Mouse (Mus musculus): ENCODE data around the gene March6. TPM values are rescaled to one million over a fixed set of nuclear protein-coding genes. Genes with fewer than 3 reads are reported as not detected.

The March6 gene
- total and polyA plus RNA-seq, 2 experiments from 2014 or later: 26.8 to 69.1 TPM

DNA sequence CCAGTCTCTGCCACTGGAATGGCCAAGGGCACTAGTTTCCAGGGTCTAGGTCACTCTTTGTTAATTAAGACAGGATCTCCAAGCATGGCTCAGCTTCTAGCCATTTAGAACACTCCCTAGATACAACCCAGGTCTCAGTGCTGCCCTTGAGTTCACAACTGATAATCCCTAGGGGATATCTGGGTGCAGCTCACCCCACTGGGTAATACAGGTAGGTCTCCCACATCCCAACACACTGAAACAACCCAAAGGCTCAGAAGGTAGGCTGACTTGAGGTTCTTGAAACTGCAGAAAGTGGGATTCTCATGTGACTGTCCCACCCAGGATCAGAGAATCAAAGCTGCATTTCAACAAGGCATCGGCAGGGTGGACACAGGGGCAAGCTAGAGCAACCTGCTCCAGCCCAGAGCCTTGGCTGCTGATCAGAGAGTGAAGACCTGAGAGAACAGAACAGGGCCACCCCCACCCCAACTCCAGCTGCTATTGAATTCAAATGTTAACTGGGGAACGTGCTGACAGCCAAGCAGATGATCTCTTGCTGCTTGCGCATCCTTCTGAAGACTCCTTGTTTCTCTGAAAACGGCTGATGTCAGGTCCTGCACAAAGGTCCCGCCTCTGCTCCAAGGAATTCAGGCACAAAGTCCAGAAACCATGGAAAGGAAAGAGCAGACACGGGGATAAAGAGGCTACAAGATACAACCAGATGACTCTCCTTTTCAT, 116.5 kb downstream of the March6 start:
- Histone ChIP-seq H3K27ac (ENCODE audit: low read depth) (no peak overlapping the region), H3K27me3 (ENCODE audit: control insufficient read depth, insufficient read depth, low read length) (no peaks in the 10 kb centered on the region), H3K4me1 (ENCODE audit: control insufficient read depth, insufficient read depth) (peaks cover 12% of the 10 kb centered on the region; the same call in 1 of the 2 replicates), H3K36me3 (replicated peaks; ENCODE audit: control insufficient read depth, insufficient read depth, low read length) (no peaks in the 10 kb centered on the region), H3K4me3 (ENCODE audit: low read depth, low read length) (no peak overlapping the region), H3K9ac (replicated peaks; ENCODE audit: low read depth, low read length) (no peak overlapping the region), H3K9me3 (replicated peaks; ENCODE audit: control insufficient read depth, low read length) (no peaks in the 10 kb centered on the region), H3K4me2 (ENCODE audit: low read depth, low read length) (no peak overlapping the region)
- TF ChIP-seq EP300 (IDR thresholded peaks at IDR 0.05; ENCODE audit: low read depth) (no peak), CTCF (IDR thresholded peaks at IDR 0.05; ENCODE audit: low read depth) (no peak)
- ATAC-seq (ENCODE audit: insufficient read depth, low read depth): no peak
- WGBS: 59% methylated on average over 6 of the region's 6 CpGs
- DNase-seq (ENCODE audit: low spot score): no peak

- ATAC-seq (ENCODE audit: insufficient read depth, low read depth): no peak
Observed at GRCm38 (mm10) chr15:31413662-31414061, 117.2 kb downstream of the March6 start.

GRCm38 (mm10) chr15:31412933-31413332, 117.9 kb downstream of the March6 start:
- ATAC-seq (ENCODE audit: insufficient read depth, low read depth) (no peak), DNase-seq (ENCODE audit: low spot score) (no peak)
- no peaks in the 10 kb centered on the region for H3K9me3 ChIP-seq (replicated peaks; ENCODE audit: control insufficient read depth, low read length)
- H3K36me3 ChIP-seq (replicated peaks; ENCODE audit: control insufficient read depth, insufficient read depth, low read length): no peaks in the 10 kb centered on the region
- no peak for TF ChIP-seq EP300 (IDR thresholded peaks at IDR 0.05; ENCODE audit: low read depth)
- TF ChIP-seq CTCF (IDR thresholded peaks at IDR 0.05; ENCODE audit: low read depth): no peak
- H3K4me1 ChIP-seq (ENCODE audit: control insufficient read depth, insufficient read depth): peaks cover 4% of the 10 kb centered on the region; the same call in 1 of the 2 replicates
- no peaks in the 10 kb centered on the region for H3K27me3 ChIP-seq (ENCODE audit: control insufficient read depth, insufficient read depth, low read length)
- no peak overlapping the region for H3K4me3 ChIP-seq (ENCODE audit: low read depth, low read length)
- no peak overlapping the region for H3K9ac ChIP-seq (replicated peaks; ENCODE audit: low read depth, low read length)
- 35% methylated on average over 3 of the region's 3 CpGs for WGBS
- no peak overlapping the region for H3K4me2 ChIP-seq (ENCODE audit: low read depth, low read length)
- H3K27ac ChIP-seq (ENCODE audit: low read depth): no peak overlapping the region

More at GRCm38 (mm10) chr15:31413662-31414061, 117.2 kb downstream of the March6 start:
- no peak overlapping the region for H3K4me2 ChIP-seq (ENCODE audit: low read depth, low read length)
- H3K27ac ChIP-seq (ENCODE audit: low read depth): no peak overlapping the region
- DNase-seq (ENCODE audit: low spot score): no peak
- no peak overlapping the region for H3K9ac ChIP-seq (replicated peaks; ENCODE audit: low read depth, low read length)
- H3K27me3 ChIP-seq (ENCODE audit: control insufficient read depth, insufficient read depth, low read length): no peaks in the 10 kb centered on the region
- H3K4me1 ChIP-seq (ENCODE audit: control insufficient read depth, insufficient read depth): peaks cover 11% of the 10 kb centered on the region; the same call in 1 of the 2 replicates
- no peak overlapping the region for H3K4me3 ChIP-seq (ENCODE audit: low read depth, low read length)
- no peaks in the 10 kb centered on the region for H3K9me3 ChIP-seq (replicated peaks; ENCODE audit: control insufficient read depth, low read length)
- no peaks in the 10 kb centered on the region for H3K36me3 ChIP-seq (replicated peaks; ENCODE audit: control insufficient read depth, insufficient read depth, low read length)
- TF ChIP-seq CTCF (IDR thresholded peaks at IDR 0.05; ENCODE audit: low read depth) (no peak), EP300 (IDR thresholded peaks at IDR 0.05; ENCODE audit: low read depth) (no peak)
- 91% methylated on average over 6 of the region's 6 CpGs for WGBS

DNA sequence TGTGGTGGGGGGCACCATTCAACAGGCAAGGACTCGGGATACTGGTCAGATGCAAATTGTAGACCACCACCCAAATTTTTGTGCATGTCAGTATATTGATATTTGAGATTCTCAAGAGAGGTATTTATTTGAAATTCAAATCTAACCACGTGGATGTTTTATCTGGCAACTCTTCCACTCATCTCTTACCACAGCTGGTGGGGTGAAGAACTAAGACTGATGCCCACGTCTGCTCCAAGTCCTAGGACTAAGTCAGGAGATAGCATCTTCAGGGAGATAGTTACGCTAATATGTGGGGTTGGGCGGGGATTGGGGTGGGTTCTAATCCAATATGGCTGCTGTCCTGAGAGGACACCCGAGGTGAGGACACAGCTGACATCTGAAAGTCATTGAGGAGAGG, 118.4 kb downstream of the March6 start:
- Histone ChIP-seq H3K27me3 (ENCODE audit: control insufficient read depth, insufficient read depth, low read length) (no peaks in the 10 kb centered on the region), H3K27ac (ENCODE audit: low read depth) (no peak overlapping the region), H3K9ac (replicated peaks; ENCODE audit: low read depth, low read length) (no peak overlapping the region), H3K4me3 (ENCODE audit: low read depth, low read length) (no peak overlapping the region), H3K36me3 (replicated peaks; ENCODE audit: control insufficient read depth, insufficient read depth, low read length) (no peaks in the 10 kb centered on the region), H3K4me2 (ENCODE audit: low read depth, low read length) (no peak overlapping the region), H3K9me3 (replicated peaks; ENCODE audit: control insufficient read depth, low read length) (no peaks in the 10 kb centered on the region), H3K4me1 (ENCODE audit: control insufficient read depth, insufficient read depth) (peaks cover 4% of the 10 kb centered on the region; the same call in 1 of the 2 replicates)
- DNase-seq (ENCODE audit: low spot score) (no peak), ATAC-seq (ENCODE audit: insufficient read depth, low read depth) (no peak)
- WGBS: 83% methylated on average over 6 of the region's 6 CpGs
- TF ChIP-seq CTCF (IDR thresholded peaks at IDR 0.05; ENCODE audit: low read depth) (no peak), EP300 (IDR thresholded peaks at IDR 0.05; ENCODE audit: low read depth) (no peak)

DNA sequence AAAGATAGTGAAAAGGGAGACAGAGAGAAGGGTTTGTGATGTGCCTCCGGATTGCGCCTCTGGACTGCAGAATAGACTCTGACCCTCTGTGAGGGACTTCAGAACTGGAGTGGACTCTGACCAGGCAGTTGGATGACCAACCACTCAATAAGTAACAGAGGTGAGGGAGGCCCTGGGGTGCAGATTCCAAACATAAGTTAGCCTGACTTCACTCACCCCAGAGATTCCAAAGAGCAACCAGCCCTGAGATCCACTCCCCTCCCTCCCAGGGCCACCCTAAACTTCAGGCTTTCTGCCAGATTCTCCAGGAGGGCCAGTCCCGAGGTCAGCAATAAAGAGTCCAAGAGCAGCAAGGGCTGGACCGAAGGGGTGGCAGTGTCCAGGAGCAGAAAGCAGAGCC, 123.4 kb downstream of the March6 start:
- Histone ChIP-seq H3K9ac (replicated peaks; ENCODE audit: low read depth, low read length) (no peak overlapping the region), H3K4me1 (ENCODE audit: control insufficient read depth, insufficient read depth) (peaks cover 5% of the 10 kb centered on the region; the same call in 1 of the 2 replicates), H3K27ac (ENCODE audit: low read depth) (no peak overlapping the region), H3K4me3 (ENCODE audit: low read depth, low read length) (no peak overlapping the region), H3K4me2 (ENCODE audit: low read depth, low read length) (no peak overlapping the region), H3K9me3 (replicated peaks; ENCODE audit: control insufficient read depth, low read length) (no peaks in the 10 kb centered on the region), H3K36me3 (replicated peaks; ENCODE audit: control insufficient read depth, insufficient read depth, low read length) (no peaks in the 10 kb centered on the region), H3K27me3 (ENCODE audit: control insufficient read depth, insufficient read depth, low read length) (no peaks in the 10 kb centered on the region)
- TF ChIP-seq CTCF (IDR thresholded peaks at IDR 0.05; ENCODE audit: low read depth) (no peak), EP300 (IDR thresholded peaks at IDR 0.05; ENCODE audit: low read depth) (no peak)
- WGBS: 63% methylated on average over 4 of the region's 4 CpGs
- DNase-seq (ENCODE audit: low spot score): no peak
- ATAC-seq (ENCODE audit: insufficient read depth, low read depth): no peak
